Mouse (Mus musculus) granulocyte monocyte progenitor cell, adult 5-6 weeks (primary cell): ENCODE measurements around the gene Gtf2a1. TPM values are rescaled to one million over a fixed set of nuclear protein-coding genes. Genes with fewer than 3 reads are reported as not detected.
"Not testable (repeated sequence)": the region's sequence is repeated elsewhere in the genome, so short reads cannot be mapped to it uniquely, and the experiment has no call there.

Source experiments
- ATAC-seq: replicated peaks from 2 replicates; pipeline ENCODE4 v1.8.0; 2016; ENCODE audit warnings: mild to moderate bottlenecking, moderate TSS enrichment, inconsistent platforms; ENCODE audit not compliant: poor library complexity, severe bottlenecking
- total RNA-seq, 2 experiments: library from RNA; stranded (forward) in 1 of 2; stranded (reverse) in 1 of 2; fragments of 200-712, 200-1000 nt in 1 of 2; fragments of >200 nt in 1 of 2; fragmentation: Nextera tagmentation in 1 of 2; gene quantifications; 2 replicates each; pipeline ENCODE4 v1.2.3; 2014 to 2017

The Gtf2a1 gene
- total RNA-seq (2014; fragmentation: Nextera tagmentation) (26.0 and 36.6 TPM in 2 replicates), total RNA-seq (2017) (29.3 and 39.8 TPM in 2 replicates)

DNA sequence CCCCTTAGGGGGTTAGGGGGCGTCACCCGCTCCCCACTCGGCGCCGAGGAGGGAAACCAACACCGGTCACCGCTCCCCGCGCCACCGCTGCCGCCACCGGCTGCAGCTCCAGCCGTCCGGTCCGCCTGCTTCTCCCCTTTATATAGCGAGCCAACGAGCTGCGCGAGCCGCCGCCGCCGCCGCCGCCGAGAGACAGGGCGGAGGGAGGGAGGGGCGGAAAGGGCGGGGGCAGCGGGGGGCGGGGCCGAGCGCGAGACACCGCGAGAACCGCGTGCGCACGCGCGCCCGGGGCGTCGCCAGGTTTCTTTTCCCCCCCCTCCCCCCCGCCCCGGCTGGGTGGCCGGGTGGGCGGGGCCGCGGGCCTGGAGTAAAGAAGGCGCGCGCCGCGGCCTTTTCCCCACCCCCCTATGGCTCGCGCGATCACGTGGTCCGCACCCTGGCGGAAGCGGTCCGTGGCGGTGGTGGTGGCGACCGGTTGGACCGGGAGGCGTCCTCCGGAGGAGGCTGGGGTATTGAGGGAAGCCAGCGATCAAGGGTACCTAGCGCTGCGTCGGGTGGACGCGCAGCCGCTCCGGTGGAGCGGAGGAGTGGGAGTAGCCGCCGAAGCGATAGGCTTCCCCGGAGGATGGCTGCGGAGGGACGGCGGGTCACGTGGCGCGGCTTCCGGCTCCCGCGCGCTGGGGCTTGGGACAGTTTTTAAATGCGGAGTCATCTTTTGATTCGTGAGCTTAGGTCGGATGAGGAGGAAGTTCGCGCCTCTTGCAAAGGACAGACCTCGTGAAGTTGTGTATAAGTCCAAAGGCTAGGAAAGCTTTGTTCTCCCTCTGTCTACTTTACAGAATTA is at the start of gene Gtf2a1:
TSS of gene Gtf2a1 (minus strand) at position 641 of the 844 bp plus-strand sequence.
- peak; percentile 59 for ATAC-seq

DNA sequence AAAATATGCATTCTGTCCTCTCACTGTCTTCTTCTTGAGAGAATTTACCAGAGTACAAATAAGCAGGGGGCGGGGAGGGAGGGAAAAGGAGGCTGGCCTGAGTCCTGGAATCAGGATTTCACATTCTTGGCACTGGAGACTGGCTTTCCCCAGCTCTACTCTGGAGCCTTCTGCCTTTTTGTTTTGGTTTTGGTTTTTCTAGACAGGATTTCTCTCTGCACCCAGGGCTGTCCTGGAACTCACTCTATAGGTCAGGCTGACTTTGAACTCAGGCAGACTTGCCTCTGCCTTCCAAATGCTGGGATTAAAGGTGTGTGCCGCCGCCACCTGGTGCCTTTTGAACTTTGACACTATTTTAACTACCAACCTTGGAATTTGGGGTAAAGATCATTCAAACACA is 48.1 kb upstream of the Gtf2a1 start:
- ATAC-seq: no peak

DNA sequence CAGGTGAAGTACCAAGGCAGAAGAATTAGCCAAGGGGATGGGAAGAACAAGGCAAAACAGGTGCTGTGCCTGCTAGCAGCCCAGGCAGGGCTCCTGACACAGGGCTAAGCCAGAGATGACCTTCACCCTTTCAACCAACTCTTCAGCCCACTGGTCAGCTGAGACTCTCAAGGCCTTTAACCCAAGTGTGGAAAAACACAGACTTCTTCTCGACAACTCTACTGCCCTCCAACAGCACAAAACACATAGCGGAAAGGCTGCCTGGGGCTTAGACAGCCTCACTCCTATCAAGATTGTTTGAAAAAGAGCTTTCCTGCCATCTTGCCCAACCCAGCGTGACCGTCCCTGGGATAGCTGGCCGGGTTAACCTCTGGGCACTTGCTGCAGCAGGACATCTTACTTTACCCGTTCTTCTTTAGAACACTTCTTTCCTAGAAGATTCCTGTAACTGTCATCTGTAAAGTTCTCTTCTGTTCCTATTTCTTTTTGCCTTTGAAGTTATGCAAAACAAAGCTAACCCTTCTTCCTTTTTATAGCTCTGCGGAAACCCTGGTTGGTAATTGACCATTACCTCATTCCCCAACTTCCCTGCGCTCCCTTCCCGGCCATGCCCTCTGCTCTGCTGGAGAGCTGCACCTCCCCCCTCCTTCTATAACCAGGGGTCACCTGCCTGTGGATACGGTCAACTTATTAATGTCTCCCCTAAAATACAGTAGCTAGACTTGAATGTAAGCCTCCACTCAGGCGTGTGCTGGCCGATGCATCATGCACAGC is 47.0 kb upstream of the Gtf2a1 start:
- ATAC-seq: peak; percentile 78

DNA sequence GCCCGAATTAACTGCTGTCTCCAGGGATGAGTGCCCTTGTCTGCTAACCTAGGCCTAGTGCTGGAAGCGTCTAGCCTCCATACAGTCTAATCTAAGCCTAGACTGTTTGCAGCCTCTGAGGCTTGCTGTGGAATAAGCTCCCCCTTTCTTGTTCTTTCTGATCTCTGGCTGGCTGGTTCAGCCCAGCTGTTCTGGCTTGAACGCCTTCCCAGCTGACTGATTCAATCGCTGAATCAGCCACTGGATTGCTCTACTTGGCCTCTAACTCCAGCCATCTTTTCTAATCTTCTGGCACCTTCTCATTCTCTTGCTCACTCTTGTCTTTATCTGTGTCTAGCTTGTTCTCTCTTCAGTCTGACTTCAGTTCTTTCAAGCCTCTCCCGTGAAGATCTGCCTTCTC is 36.2 kb upstream of the Gtf2a1 start:
- no peak for ATAC-seq

DNA sequence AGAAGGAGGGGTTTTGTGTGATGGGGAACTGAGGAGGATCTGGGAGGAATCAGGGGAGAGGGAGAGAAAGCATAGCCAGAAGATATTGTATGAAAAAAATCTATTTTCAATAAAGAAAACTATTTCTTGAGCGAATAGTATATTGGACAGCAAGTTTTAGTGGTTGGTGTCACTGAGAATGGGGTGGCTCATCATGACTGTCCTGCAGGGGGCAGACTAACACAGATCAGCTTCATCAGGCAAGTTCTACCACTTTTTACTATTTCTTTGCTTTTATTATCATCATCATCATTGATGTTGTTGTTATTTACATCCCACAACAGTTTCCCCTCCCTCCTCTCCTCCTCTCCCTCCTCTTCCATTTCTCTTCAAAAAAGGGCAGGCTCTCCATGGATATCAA is 34.7 kb upstream of the Gtf2a1 start:
- peak; percentile 79 for ATAC-seq

DNA sequence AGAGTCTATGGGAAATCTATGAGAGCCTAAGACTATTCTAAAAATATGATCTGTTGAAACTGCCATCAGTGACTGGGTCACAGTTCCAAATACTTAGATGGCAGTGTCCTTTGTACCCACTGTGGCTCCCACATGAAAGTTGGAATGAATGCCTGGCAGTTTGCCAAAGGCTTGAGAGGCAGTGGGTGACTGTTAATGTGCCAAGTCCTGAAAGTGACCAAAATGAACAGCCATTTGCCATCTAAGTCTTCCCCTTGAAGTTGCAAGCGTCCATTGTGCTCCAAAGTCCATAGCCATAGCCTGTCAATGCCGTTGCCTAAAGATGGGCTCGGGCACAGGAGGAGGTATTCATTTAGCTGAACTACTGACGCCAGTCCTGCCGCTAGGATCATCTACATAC is 19.1 kb upstream of the Gtf2a1 start:
- no peak for ATAC-seq

DNA sequence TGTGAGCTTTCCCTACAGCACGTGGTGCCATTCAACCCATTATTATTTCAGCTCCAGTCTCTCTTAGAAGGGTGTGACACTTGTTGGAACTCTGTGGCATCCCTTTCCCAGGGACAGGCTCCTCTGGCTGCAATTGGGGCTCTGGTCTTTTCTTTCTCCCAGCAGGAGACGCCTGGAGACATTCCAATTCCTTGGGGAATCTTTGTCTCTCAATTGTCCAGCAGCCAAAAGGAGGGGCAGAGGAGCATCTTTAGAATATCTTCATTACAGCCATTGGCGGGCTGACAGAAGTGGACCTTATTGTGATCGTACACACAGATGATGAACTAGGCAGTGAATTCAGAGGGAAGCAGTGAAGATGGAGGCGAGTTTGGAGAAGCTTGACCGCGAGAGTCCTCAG is 17.4 kb upstream of the Gtf2a1 start:
- ATAC-seq: no peak

DNA sequence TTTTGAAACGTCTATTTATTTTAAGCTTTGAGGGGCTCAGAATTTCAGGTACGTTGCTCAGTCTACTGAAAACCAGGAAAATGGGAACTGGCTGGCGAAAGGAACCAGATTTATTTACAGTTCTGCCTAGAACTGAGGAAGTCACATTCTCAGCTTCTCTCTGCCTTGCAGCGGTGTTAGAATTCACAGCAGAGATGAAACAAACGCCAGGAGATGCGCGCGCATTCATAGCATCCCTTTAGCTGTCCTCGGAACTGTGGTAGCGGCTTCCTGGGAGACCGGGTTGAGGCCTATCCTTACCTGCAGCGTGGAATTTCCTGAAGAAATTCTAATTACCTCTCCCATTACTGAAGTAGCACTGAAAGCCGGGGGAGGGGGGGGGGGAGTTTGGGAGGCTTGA is 16.4 kb upstream of the Gtf2a1 start:
- no peak for ATAC-seq

DNA sequence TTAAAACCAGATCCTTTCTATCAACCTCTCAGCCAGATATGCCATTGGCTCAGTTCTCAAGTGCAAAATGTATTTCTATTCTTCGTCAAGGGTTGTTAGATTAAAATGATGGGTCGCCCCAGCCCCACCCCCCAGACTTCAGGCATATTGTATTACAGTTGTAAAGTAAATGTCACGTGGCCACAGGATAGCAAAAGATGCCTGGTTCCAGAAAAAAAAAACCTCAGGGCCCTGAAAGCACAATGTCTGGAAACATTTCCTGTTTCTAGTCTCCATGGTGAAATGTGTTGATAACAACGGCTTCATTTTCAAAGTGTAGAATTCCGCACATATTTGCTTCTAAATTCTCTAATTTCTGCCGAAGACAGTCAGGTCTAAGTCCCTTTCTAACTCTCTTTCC is 14.3 kb upstream of the Gtf2a1 start:
- ATAC-seq: no peak

DNA sequence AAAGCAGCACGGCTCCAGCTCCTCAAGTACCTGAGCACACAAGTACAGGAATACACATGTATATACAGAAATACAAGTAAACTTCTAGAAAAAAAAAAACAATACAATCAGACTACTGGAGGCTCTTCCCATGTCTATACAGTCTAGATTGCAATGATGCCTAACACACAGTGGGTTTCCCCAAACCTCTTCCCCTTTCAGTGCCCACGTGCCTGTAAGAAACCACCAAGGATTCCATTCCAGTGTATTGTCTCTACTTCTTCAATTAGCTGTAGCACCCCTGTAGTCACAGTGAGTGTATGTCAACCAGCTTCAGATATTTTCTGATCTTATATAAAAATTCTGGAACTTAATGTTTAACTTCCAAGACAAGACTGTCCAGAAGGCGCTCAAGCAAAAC is 1.8 kb upstream of the Gtf2a1 start:
- ATAC-seq: peak; percentile 49

DNA sequence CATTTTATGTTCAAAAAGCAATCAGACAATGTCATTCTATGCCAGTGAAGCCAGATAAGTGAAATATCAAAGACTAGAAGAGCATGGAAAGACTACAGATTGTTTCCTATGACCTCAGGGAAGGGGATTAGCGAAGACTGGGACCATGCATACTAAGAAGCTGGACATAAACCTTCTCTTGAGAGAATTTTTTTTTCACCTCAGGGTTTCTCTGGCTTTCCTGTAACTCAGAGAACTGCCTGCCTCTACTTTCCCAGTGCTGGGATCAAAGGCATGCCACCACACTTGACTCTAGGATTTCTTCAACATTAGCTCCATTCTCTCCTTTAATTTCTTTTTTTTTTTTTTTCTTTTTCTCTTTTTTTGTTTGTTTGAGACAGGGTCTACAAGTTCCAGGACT is 904 bp upstream of the Gtf2a1 start:
- no peak for ATAC-seq

DNA sequence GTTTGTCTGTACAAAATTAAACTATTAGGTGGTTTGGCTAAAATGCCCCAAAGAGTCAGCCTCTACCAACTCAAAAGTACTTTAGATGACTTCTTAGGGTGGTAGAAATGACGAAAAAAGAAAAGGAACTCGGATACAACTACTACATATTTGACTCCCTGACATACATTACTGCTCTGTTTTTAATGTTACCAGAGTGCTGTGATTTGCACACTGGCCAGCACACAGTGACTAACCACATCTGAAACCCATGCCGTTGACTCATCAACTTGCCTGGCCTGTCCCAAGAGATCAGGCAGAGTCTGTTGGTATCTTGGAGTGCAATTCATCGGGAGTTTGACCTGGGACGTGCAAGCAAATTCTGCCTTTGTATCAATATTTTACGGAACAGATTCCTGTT is 429 bp upstream of the Gtf2a1 start:
- ATAC-seq: peak; percentile 24

DNA sequence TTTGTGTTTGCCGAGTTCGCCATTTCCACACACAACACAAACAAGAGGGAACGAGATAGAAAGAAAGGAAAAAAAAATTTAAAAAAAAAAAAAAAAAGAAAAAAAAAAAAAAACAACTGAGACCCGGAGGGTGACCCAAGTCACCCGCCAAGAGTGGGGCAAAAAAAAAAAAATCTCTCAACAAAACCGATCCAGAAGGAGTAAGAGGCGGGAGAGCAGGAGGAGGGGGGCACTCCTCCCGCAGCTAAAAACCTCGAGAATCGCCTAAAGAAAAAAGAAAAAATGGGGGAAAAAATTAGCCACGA is 793 bp downstream of the Gtf2a1 start:
- ATAC-seq: no peak

DNA sequence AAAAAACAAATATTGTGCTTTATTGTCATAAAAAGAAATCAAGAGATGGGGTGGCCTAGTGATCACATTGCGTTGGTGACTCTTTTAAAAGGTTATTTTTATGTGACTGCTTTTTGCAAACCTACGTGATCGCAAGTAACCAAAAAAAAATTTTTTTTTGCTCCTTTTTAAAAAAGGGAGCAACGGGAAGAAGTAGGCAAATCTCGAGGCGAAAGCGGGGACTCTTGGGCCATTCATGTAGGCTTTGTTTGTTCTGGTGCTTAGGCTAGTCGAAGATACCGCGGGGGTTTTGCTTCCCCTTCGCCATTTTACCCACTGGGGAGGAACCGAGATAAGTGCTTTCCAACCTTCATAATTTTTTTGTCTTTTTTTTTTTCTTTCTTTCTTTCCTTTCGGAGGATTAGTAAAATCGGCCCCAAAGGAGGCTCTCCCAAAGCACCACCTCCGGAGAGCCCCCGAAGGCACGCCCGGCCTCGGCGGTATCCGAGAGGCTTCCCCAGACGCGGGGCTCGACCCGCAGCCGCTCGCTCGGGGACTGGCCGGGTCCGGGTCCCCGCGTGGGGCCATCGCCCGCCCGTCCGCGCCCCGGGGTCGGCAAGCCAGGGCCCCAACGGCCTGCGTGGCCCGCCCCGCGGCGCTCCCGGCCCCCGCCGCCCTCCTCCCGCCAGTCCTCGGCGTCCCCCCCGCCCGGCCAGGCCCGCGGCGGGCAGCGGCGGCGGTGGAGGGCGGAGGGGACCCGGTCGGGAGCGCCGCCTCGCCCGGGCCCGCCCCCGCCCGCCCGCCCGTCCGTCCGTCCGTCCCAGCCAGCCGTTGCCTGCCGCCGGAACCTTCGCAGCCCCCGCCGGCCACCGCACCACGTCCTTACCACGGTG is 1.4 kb downstream of the Gtf2a1 start:
- ATAC-seq: no peak

DNA sequence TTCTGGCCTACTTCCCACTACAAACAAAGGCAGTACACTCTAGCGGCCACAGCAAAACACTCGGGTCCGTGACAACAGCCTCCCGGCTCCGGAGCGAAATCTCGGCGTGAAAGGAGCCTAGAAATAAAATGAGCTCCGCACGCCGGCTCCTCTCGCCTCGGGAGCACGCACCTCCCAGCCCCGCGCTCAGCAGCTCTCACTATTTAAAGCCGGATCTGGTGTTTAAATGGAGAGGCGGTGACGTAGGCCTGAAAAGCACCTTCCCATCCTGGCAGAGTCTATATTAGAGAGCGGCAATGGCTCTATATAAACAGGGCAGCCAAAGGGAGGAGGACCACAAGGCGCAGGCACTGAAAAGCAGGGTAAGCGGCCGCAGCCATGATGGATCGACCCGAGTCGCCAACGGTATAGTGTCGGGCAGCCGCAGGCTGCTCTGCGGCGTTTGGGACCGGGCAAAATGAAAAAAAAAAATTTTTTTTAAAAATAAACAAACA is 2.1 kb downstream of the Gtf2a1 start:
- ATAC-seq: peak; percentile 43

DNA sequence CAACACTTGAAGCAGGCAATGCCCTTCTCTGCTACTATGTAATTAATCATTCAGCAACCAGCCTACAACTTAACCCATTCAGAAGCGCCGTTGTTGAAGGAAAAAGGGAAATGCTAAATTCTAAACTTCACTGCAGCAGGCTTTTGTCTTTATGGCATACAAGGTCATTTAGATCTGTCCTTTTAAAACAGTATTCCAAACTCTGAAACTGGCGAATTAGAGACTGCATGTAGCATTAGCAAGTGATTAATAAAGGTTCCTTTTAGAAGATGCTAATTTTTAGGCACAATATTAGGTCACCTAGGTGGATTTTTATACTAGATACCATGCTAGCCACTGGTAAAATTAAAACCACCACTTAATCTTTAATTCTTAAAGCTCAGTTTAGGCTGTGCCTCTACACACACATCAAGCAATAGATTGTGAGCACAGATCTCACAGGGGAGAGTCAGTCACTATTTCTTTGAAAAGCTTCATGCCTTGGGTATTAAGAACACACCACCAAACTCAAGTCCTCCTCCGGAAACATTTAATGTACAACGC is 2.7 kb downstream of the Gtf2a1 start:
- no peak for ATAC-seq

DNA sequence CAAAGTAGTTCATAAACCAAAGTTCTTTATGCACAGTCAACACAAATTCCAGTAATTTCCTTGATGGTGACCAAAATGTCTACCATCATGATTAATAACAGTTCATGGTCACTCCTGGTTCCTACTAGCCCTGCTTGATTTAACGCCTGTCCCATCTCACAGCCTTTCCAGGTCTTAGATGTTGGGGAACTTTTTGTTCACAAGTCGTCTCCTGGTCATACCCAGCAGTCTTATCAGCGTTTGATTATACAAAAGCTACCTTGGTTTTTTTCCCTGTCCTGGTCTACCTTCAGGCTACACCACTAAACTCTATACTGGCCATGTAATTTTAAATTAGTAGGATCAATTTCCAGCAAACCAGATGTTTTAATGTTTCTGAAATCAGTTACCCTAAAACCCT is 3.2 kb downstream of the Gtf2a1 start:
- no peak for ATAC-seq

DNA sequence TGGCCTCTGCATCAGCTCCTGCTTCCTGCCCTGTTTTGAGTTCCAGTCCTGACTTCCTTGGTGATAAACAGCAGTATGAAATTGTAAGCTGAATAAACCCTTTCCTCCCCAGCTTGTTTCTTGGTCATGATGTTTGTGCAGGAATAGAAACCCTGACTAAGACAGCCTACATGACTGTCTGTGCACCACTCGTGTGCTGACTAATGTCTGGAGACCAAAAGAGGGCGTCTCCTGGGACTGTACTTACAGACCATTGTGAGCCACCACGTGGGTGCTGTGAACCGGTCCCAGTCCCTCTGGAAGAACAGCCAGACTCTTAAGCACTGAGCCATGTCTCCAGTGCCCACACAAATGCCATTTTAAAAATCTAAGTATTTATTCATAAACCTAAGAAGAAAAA is 4.5 kb downstream of the Gtf2a1 start:
- not testable (repeated sequence) for ATAC-seq

DNA sequence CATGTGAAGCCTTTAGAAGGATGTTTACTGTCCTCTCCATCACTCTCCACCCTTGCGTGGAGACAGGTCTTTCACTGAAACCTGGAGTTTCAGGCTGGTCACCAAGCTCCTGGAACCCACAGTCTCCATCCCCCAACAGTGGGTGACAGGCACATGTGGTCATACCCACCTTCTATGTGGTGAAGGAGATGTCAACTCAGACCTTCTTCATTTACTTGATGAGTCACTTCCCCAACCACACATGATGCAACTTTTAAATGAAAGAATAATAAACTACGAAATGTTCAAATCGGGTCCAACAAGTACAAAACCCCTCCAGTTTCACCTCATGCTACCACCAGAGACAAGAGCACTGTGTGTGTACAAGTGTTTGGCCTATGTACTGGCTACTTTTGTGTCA is 5.1 kb downstream of the Gtf2a1 start:
- peak; percentile 48 for ATAC-seq

DNA sequence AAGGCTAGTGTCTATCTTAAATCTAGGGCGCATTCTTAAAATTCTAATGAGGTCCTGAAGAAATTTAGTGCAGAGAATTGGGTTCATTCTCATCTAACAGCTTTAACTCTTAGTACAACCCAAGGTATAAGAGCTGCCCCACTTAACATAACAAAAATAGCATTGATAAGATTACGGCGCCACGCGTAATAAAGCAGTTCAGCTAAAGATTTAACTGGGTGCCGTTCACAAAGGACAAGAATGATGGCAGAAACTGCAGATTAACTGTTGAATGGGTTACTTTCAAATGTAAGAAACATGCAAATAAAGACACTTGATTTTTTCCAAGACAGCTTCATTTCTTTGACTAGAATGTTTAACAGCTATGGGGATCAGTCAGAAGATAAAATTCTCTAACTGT is 6.9 kb downstream of the Gtf2a1 start:
- ATAC-seq: no peak
